Mouse (Mus musculus) retina, postnatal 7 days (tissue): ENCODE data around the gene Scml4.
A peak's percentile ranks its signal among the peaks of the same experiment; 100 is the strongest.

Experiments used
- DNase-seq: peaks from one replicate; pipeline ENCODE4 v3.0.0-alpha.2; 2012; ENCODE audit warnings: low read depth, low spot score

The Scml4 gene

GRCm38 (mm10) chr10:42989910-42990309 lies 129.7 kb downstream of the Scml4 start:
- DNase-seq: peak; percentile 50

GRCm38 (mm10) chr10:42991018-42991417 lies 130.8 kb downstream of the Scml4 start:
- no peak for DNase-seq

DNA sequence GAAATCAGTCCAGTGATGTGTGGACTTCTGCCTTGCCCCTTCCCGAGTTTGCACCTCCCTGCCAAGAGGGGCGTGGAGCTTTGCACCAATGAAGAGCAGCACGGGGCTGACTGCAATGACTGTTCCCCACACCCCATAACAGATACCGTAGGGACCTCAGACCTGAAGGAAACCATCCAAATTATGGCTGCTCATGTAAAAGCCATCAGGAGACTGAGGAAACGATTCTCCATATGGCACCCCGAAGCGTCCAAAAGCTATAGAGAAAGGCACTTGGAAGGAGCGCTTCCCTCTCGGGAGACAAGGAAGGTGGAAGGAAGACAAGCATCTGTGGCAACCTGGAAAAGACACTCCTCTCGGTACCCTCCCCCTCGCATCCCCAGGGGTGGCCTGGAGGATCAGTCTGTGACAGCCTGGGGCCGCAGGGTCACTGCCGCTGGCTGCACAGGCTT lies 134.2 kb downstream of the Scml4 start:
- no peak for DNase-seq

- no peak for DNase-seq
Measured at GRCm38 (mm10) chr10:42995484-42995895, 135.3 kb downstream of the Scml4 start.

- no peak for DNase-seq
Measured at GRCm38 (mm10) chr10:42997278-42997677, 137.1 kb downstream of the Scml4 start.

DNA sequence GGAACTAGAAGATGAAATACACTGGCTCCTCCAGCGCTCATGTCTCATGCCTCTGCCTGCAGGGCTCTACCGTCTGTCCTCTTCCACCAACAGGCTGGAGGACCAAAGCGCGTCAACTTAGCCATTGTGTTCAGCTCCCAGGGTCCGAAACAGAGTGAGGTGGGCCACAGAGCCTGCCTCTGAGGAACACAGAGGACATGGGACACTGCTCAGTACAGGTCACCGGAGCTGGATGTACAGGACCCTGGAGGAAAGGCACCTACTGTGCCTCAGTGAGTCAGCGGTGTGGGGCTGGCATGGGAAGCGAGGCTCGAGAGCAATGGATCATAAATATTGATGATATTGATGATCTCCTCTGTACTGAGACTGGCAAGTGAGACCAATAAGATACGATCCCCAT lies 139.2 kb downstream of the Scml4 start:
- DNase-seq: no peak

DNA sequence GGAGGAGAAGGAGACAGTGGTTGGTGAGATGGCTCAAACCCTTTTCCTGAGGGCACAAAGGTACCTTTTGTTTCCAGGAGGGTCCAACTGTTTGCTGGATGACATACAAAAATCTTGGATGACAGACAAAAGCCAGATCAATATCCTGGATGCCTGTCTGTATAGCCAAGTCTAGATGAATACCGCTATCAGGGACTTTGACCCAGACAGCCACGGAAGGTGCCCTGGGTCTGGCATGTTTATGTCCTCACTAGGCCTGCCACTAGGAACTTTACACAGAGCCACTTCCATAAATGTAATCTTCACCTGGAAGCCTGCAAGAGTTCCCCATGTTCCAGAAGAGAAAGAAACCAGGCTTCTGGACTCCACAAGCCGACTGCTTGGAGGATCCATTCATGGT lies 141.3 kb downstream of the Scml4 start:
- no peak for DNase-seq

DNA sequence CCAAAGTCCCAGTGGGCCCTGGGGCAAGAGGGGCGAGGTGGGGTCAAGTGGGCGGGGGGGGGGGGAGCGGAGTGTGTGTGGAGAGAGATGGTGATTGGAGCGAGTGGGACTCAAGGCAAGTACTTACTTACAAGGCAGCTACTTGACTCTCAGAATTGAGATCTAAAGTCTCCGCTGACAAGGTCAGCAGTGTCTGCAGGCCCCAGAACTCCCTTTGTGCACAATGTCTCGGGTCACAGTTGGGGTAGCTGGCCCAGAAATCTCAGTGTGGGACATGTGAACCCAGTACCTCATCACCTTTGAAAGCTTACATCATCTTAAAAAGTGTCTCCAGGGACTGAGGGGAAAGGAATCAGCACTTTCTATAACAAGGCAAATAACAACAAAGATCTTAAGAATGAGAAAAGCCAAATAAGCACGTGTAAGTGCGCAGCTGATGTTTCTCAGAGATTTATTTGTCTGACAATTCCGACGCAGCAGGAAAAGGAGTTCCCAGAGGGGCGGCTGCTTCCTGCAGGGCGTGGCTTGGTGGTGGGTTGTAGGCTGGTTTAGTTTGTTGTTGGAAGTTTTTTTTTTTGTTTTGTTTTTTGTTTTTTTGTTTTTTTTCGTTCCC lies 142.0 kb downstream of the Scml4 start:
- DNase-seq: no peak

GRCm38 (mm10) chr10:43002721-43003465 lies 142.7 kb downstream of the Scml4 start:
- DNase-seq: no peak

DNA sequence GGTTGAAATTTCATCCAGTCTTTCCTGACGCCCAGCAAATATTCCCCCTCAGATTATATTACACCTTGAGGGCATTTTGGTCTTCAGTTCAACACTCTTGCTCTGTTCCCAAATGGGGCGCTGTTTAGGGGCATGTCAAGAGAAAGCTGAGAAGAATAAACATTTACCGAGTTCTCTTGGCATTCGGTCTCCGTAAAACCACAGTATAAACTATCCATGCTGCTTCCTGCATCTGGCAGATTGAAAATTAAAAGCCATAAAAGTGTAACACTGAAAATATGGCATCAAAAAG lies 143.2 kb downstream of the Scml4 start:
- no peak for DNase-seq

- DNase-seq: no peak
Measured at GRCm38 (mm10) chr10:43004174-43004734, 144.1 kb downstream of the Scml4 start.

DNA sequence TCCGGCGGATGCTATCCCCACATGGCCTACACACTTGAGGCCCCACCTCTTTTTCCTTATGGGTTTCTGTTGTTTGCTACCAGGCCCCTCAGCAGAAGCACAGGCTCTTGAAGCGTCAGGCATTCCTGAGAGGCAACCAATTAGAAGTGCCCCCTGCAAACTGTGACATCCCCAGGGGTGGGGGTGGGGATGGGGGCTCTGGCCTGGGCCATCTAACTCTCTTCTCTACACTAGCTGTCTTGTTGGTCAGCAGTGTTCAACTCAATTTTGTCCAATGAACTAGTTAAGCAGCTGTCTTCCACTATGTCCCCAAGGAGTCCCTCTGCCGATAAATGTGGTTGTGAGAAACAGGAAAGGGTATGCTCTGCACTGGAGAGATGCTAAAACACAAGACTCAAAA lies 144.9 kb downstream of the Scml4 start:
- no peak for DNase-seq

DNA sequence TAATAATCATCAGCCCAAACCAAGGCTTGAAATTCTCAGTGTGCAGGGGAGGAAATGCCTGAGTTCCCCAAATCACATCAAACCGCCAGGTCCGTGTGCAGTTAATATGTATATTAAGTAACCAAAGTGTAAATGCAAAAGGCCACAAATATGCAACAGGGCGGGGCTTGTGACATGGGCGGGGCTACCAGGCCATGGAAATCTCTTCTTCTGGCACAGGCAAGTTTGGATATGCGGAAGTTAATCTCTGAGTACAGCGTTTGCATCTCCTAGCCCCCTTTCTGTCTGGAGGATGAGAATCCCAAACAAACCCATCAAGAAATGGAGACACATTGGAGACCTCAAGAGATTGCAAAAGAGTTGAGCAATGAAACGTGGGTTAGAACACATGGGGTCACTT lies 145.5 kb downstream of the Scml4 start:
- no peak for DNase-seq

DNA sequence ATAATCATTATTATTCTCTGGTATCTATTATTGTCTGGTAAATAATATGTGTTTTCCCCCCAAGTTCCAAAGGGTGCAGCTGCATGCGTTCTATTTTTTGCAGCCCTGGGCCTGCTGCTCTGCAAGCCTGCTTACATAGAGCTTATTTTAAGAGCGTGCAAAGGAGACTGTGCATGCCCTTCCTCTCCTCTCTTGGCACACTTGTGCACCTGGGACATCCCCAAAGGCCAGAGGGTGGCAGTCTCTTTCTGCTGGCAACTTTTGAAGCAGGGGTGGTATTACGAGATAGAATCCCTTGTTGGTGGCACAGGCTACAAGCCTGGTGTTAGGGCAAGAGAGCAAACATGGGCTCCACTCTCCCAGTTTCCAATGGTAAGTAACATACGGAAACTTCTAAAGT lies 146.4 kb downstream of the Scml4 start:
- no peak for DNase-seq

- DNase-seq: no peak
Measured at GRCm38 (mm10) chr10:43008116-43008515, 147.9 kb downstream of the Scml4 start.
